Mouse (Mus musculus): ENCODE measurements around the gene Edar.
"Not testable (repeated sequence)": the region's sequence is repeated elsewhere in the genome, so short reads cannot be mapped to it uniquely, and the experiment has no call there.

Gene Edar

GRCm38 (mm10) chr10:58675533-58675932 lies at the start of gene Edar:
Edar (minus strand) TSS chr10:58675654.
- peak; percentile 73 for DNase-seq (ENCODE audit: low spot score)

- DNase-seq (ENCODE audit: low spot score) = not testable (repeated sequence)
Observed at GRCm38 (mm10) chr10:58718110-58718509, 42.7 kb upstream of the Edar start, which contains the start of gene Gm17542. Gm17542 (minus strand) TSS chr10:58718210.

- no peak for DNase-seq (ENCODE audit: low spot score)
Observed at GRCm38 (mm10) chr10:58714789-58715148, 39.3 kb upstream of the Edar start.

- DNase-seq (ENCODE audit: low spot score) = no peak
Observed at GRCm38 (mm10) chr10:58713855-58714788, 38.7 kb upstream of the Edar start.

GRCm38 (mm10) chr10:58713225-58713624 lies 37.8 kb upstream of the Edar start:
- no peak for DNase-seq (ENCODE audit: low spot score)

GRCm38 (mm10) chr10:58709021-58709420 lies 33.6 kb upstream of the Edar start:
- DNase-seq (ENCODE audit: low spot score) = no peak

- no peak for DNase-seq (ENCODE audit: low spot score)
Observed at GRCm38 (mm10) chr10:58700578-58700977, 25.1 kb upstream of the Edar start.

- no peak for DNase-seq (ENCODE audit: low spot score)
Observed at GRCm38 (mm10) chr10:58700160-58700559, 24.7 kb upstream of the Edar start.

GRCm38 (mm10) chr10:58698955-58699354 lies 23.5 kb upstream of the Edar start:
- no peak for DNase-seq (ENCODE audit: low spot score)

GRCm38 (mm10) chr10:58691051-58691450 lies 15.6 kb upstream of the Edar start:
- DNase-seq (ENCODE audit: low spot score) = no peak

GRCm38 (mm10) chr10:58679298-58679697 lies 3.8 kb upstream of the Edar start:
- no peak for DNase-seq (ENCODE audit: low spot score)

GRCm38 (mm10) chr10:58673278-58674061 lies 2.0 kb downstream of the Edar start:
- DNase-seq (ENCODE audit: low spot score) = peak; percentile 81

- no peak for DNase-seq (ENCODE audit: low spot score)
Observed at GRCm38 (mm10) chr10:58672557-58673277, 2.7 kb downstream of the Edar start.

GRCm38 (mm10) chr10:58663868-58664267 lies 11.6 kb downstream of the Edar start:
- DNase-seq (ENCODE audit: low spot score) = peak; percentile 6

- DNase-seq (ENCODE audit: low spot score) = no peak
Observed at GRCm38 (mm10) chr10:58663417-58663816, 12.0 kb downstream of the Edar start.

- no peak for DNase-seq (ENCODE audit: low spot score)
Observed at GRCm38 (mm10) chr10:58659268-58659986, 16.0 kb downstream of the Edar start.

GRCm38 (mm10) chr10:58657731-58658130 lies 17.7 kb downstream of the Edar start:
- no peak for DNase-seq (ENCODE audit: low spot score)

- DNase-seq (ENCODE audit: low spot score) = no peak
Observed at GRCm38 (mm10) chr10:58653679-58654078, 21.8 kb downstream of the Edar start.

- no peak for DNase-seq (ENCODE audit: low spot score)
Observed at GRCm38 (mm10) chr10:58652418-58653394, 22.7 kb downstream of the Edar start.

- no peak for DNase-seq (ENCODE audit: low spot score)
Observed at GRCm38 (mm10) chr10:58652045-58652417, 23.4 kb downstream of the Edar start.
